Mouse (Mus musculus) lung, postnatal 0 days (tissue): Measurements from ENCODE around the gene Tcf12. TPM values are rescaled to one million over a fixed set of nuclear protein-coding genes. Genes with fewer than 3 reads are reported as not detected.

ENCODE experiments used
- ATAC-seq: fragments of 200-750 bp; cut with Nextera tagmentation; 2 replicates; pipeline ENCODE4 v1.8.0; 2017; ENCODE audit warnings: moderate library complexity
- DNase-seq: peaks from one replicate; pipeline ENCODE4 v3.0.0-alpha.2; 2016; ENCODE audit warnings: low spot score
- H3K27ac ChIP-seq: fragments of 300-500 bp; sonication (generic); 2 replicates; pipeline ENCODE4 v1.5.1; 2014; ENCODE audit warnings: antibody characterized with exemption, mild to moderate bottlenecking, low read length, mixed read lengths
- H3K27me3 ChIP-seq: fragments of 300-500 bp; sonication (generic); replicated peaks from 2 replicates; pipeline ENCODE4 v1.6.1; 2014; ENCODE audit warnings: low read length, mixed read lengths; ENCODE audit not compliant: insufficient read depth
- H3K36me3 ChIP-seq: fragments of 300-500 bp; sonication (generic); 2 replicates; pipeline ENCODE4 v1.6.1; 2014; ENCODE audit warnings: low read length, mixed read lengths; ENCODE audit not compliant: insufficient read depth
- H3K4me1 ChIP-seq: fragments of 300-500 bp; sonication (generic); 2 replicates; pipeline ENCODE4 v1.6.1; 2014; ENCODE audit warnings: antibody characterized with exemption, low read depth, low read length, mixed read lengths; ENCODE audit not compliant: insufficient read depth
- H3K4me2 ChIP-seq: fragments of 300-500 bp; sonication (generic); replicated peaks from 2 replicates; pipeline ENCODE4 v1.6.1; 2014; ENCODE audit warnings: low read depth, mild to moderate bottlenecking, low read length, moderate library complexity, mixed read lengths
- H3K4me3 ChIP-seq: fragments of 300-500 bp; sonication (generic); 2 replicates; pipeline ENCODE4 v1.5.1; 2014; ENCODE audit warnings: low read depth, low read length
- H3K9ac ChIP-seq: fragments of 300-500 bp; sonication (generic); replicated peaks from 2 replicates; pipeline ENCODE4 v1.6.1; 2014; ENCODE audit warnings: low read depth, mild to moderate bottlenecking
- H3K9me3 ChIP-seq: fragments of 300-500 bp; sonication (generic); 2 replicates; pipeline ENCODE4 v1.6.1; 2016; ENCODE audit warnings: low read length, mixed read lengths
- CTCF ChIP-seq: IDR thresholded peaks from 2 replicates; pipeline ENCODE4 v1.5.1; 2016; ENCODE audit warnings: antibody characterized with exemption, mild to moderate bottlenecking
- EP300 ChIP-seq: IDR thresholded peaks from 2 replicates; pipeline ENCODE4 v1.6.1; 2016; ENCODE audit warnings: antibody characterized with exemption, mild to moderate bottlenecking, control low read depth
- WGBS: fragments of 180-500 bp; shearing (Covaris S2); extraction: QIAGEN DNeasy Blood & Tissue Kit; methylation state at CpG from one replicate; pipeline ENCODE4 v1.1.7; 2014; 5-methylcytosine and 5-hydroxymethylcytosine counted together
- polyA plus RNA-seq: library from polyadenylated mRNA; unstranded; fragments of >200 nt; fragmentation: Nextera tagmentation; extraction: Ambion mirVana; gene quantifications from 2 replicates; pipeline ENCODE4 v1.2.1, GENCODE M21; 2015

Gene Tcf12
- polyA plus RNA-seq, 1 experiment from 2014 or later, result 34.1 TPM

DNA sequence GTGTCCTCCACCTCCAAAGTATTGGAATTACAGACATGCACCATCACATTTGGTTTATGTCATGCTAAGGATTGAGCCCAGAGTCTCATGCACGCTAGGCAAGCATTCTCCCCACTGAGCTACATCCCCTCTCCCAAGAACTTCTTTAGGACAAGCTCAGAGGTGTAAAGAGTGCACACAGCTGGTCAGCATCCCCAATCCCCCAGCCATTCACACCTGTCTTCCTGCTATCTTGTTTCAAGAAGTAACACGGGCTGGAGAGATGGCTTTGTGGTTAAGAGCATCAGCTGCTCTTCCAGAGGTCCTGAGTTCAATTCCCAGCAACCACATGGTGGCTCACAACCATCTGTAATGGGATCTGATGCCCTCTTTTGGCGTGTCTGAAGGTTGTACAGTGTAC lies 295.6 kb downstream of the Tcf12 start:
- no peak for ATAC-seq
- WGBS, result 50% methylated on average over 3 of the region's 3 CpGs

DNA sequence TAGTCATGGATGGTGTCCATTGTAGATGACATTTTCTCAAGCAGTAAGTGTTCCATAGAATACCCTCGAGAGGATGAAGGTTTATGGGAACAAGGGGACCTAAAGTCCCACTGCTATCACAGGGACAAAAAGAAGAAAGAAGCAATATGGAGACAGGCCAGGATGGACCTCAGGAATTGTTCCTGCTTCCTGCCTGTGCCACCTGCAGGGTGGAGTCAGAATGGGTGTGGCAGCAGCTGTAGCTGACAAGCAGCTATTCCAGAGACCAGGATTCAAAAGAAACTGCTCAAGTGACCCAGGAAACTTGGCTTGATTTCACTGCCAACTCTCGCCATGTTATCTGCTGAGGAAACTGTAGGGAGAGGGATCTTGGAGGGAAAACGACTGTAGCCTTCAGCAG lies 298.1 kb downstream of the Tcf12 start:
- no peaks in the 10 kb centered on the region for H3K27me3 ChIP-seq
- no peaks in the 10 kb centered on the region for H3K36me3 ChIP-seq
- ATAC-seq, result no peak
- H3K27ac ChIP-seq, result no peak overlapping the region
- H3K4me3 ChIP-seq, result no peak overlapping the region
- no peak overlapping the region for H3K4me2 ChIP-seq
- DNase-seq, result no peak
- H3K4me1 ChIP-seq, result no peaks in the 10 kb centered on the region
- H3K9me3 ChIP-seq, result no peaks in the 10 kb centered on the region
- TF ChIP-seq EP300, result no peak
- no peak for TF ChIP-seq CTCF
- no peak overlapping the region for H3K9ac ChIP-seq
- WGBS, result 62% methylated on average over 3 of the region's 3 CpGs

More for the DNA sequence above, 295.6 kb downstream of the Tcf12 start:
- no peaks in the 10 kb centered on the region for H3K4me1 ChIP-seq
- no peak overlapping the region for H3K9ac ChIP-seq
- no peak overlapping the region for H3K27ac ChIP-seq
- H3K27me3 ChIP-seq, result no peaks in the 10 kb centered on the region
- no peak overlapping the region for H3K4me2 ChIP-seq
- H3K9me3 ChIP-seq, result no peaks in the 10 kb centered on the region
- no peak overlapping the region for H3K4me3 ChIP-seq
- no peaks in the 10 kb centered on the region for H3K36me3 ChIP-seq
- no peak for DNase-seq
- TF ChIP-seq EP300 (no peak), CTCF (no peak)

DNA sequence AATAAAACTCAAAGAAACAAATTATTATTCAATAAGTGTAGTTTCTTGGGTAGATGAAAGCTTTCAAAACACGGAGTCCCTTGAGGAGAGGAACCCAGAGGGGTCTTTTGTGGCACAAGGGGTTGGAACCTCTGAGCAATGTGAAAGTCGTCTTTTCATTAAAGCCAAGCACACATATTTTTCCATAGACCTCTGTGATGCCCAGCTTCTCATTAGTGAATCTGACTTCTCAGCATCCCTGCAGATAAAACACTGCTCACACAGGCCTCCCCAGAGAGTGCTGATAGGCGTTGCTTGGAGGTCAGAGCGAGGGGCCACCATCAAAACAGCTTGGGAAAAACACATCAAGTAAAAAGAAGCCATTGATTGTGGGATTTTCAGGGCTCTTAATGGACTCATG lies 298.8 kb downstream of the Tcf12 start:
- no peak for ATAC-seq
- 62% methylated on average over 4 of the region's 4 CpGs for WGBS

DNA sequence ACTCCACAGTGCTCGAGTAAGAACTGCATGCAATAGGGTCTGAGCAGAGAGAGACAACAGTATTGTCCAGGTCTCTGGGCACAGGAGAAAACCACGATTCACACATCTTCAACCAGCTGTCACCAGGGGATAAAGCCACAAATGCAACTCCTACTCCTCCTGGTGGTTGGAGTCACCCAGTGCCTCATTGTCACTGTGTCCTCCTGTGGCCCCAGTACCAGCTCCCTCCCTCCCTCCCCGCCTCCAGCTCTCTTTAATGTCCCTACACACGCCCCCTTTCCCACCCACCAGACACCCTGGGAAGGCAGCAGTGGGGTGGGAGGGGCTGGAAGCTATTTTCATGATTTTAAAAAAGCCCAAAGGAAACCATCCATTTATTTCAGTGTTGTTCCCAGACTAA lies 299.3 kb downstream of the Tcf12 start:
- H3K36me3 ChIP-seq, result no peaks in the 10 kb centered on the region
- H3K9ac ChIP-seq, result no peak overlapping the region
- H3K4me2 ChIP-seq, result no peak overlapping the region
- DNase-seq (peak; percentile 33), ATAC-seq (peak; percentile 21)
- H3K4me3 ChIP-seq, result no peak overlapping the region
- TF ChIP-seq EP300, result no peak
- peak; percentile 48 for TF ChIP-seq CTCF
- no peaks in the 10 kb centered on the region for H3K9me3 ChIP-seq
- H3K4me1 ChIP-seq, result no peaks in the 10 kb centered on the region
- no peak overlapping the region for H3K27ac ChIP-seq
- no peaks in the 10 kb centered on the region for H3K27me3 ChIP-seq
- WGBS, result 40% methylated on average over 4 of the region's 4 CpGs

More for the DNA sequence above, 298.8 kb downstream of the Tcf12 start:
- no peak overlapping the region for H3K9ac ChIP-seq
- no peaks in the 10 kb centered on the region for H3K4me1 ChIP-seq
- no peaks in the 10 kb centered on the region for H3K9me3 ChIP-seq
- no peak overlapping the region for H3K27ac ChIP-seq
- TF ChIP-seq EP300, result no peak
- no peaks in the 10 kb centered on the region for H3K27me3 ChIP-seq
- no peaks in the 10 kb centered on the region for H3K36me3 ChIP-seq
- no peak overlapping the region for H3K4me2 ChIP-seq
- no peak overlapping the region for H3K4me3 ChIP-seq
- no peak for DNase-seq

DNA sequence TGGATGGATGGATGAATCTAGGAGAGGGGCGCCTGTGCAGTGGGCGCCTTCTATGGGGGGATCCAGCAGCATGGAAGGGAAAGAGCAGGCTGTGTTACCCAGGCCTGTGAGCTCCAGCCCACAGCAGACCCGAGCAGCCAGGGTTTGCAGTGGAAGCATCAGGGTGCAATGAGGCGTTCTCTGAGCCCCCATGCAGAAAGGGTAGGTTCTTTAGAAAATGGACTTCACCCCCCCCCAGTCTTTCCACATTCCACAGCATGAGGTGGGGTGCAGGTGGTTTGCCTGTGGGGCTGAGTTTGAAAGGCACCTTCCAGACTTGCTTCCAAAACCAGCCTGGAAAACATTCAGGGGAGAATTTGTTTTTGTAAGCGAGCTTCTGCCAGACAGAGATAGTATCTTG lies 300.3 kb downstream of the Tcf12 start:
- no peak overlapping the region for H3K4me3 ChIP-seq
- 75% methylated on average over 5 of the region's 5 CpGs for WGBS
- no peak overlapping the region for H3K4me2 ChIP-seq
- no peak overlapping the region for H3K9ac ChIP-seq
- no peak overlapping the region for H3K27ac ChIP-seq
- no peaks in the 10 kb centered on the region for H3K4me1 ChIP-seq
- TF ChIP-seq CTCF (no peak), EP300 (no peak)
- DNase-seq (no peak), ATAC-seq (no peak)
- no peaks in the 10 kb centered on the region for H3K9me3 ChIP-seq
- no peaks in the 10 kb centered on the region for H3K27me3 ChIP-seq
- no peaks in the 10 kb centered on the region for H3K36me3 ChIP-seq

DNA sequence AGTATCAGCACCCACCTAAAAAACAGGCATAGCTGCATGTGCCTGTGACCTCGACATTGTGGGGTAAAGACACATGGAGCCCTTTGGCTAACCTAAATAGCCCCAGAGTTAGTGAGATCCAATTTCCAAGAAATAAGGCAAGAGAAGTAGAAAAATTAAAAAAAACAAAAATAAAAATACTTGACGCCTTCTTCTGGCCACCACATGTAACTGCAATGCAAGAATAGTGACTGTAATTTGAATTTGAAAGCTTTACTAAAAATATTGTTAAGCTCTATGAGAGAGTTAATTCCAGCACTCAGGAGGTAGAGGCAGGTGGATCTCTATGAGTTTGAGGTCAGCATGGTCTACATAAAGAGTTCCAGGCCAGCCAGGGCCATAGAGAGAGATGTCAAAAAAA lies 300.9 kb downstream of the Tcf12 start:
- Histone ChIP-seq H3K9ac (no peak overlapping the region), H3K4me1 (no peaks in the 10 kb centered on the region), H3K27me3 (no peaks in the 10 kb centered on the region), H3K4me2 (no peak overlapping the region), H3K4me3 (no peak overlapping the region), H3K9me3 (no peaks in the 10 kb centered on the region), H3K36me3 (no peaks in the 10 kb centered on the region), H3K27ac (no peak overlapping the region)
- ATAC-seq (no peak), DNase-seq (no peak)
- TF ChIP-seq CTCF (peak; percentile 13; the same call in 1 of the 2 replicates), EP300 (no peak)
- 85% methylated on average over 2 of the region's 2 CpGs for WGBS

DNA sequence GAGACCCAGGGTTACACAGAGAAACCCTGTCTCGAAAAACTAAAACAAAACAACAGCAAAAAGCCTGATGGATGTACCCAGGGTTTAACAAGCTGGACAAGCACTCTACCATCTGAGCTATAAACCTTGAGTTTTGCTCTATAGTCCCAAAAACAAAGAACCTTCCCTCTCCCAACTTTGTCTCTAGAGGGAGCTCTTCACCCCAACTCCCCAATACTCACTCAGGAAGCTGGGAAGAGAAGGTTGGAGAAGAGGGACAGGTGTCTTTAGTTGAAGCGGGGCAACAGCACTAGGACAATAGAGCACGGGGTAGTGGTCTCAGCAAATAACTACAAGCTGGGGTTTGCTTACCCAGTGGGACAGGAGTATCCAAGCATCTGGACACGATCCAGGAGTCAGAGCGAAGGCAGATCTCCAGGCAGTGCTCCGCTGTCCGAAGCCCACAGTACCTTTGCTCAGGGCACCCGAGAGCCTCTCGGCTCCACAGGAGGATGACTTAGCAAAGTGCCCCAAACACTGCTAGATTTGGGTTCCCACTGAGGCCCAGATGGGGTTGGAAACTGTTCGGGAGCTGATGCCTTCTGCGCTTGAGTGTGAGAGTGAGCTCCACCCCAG lies 302.9 kb downstream of the Tcf12 start:
- no peaks in the 10 kb centered on the region for H3K4me1 ChIP-seq
- TF ChIP-seq EP300 (no peak), CTCF (peak; percentile 68)
- peak overlapping the region; percentile 42 for H3K4me2 ChIP-seq
- no peak overlapping the region for H3K4me3 ChIP-seq
- no peaks in the 10 kb centered on the region for H3K27me3 ChIP-seq
- no peaks in the 10 kb centered on the region for H3K9me3 ChIP-seq
- no peak overlapping the region for H3K27ac ChIP-seq
- no peaks in the 10 kb centered on the region for H3K36me3 ChIP-seq
- no peak overlapping the region for H3K9ac ChIP-seq
- ATAC-seq (no peak), DNase-seq (peak; percentile 55)
- WGBS, result 39% methylated on average over 11 of the region's 11 CpGs
